Mouse (Mus musculus) B cell, adult 2 months (primary cell): ENCODE data around the gene Klhl6.

ENCODE experiments used
- DNase-seq, 2 experiments: peaks; one replicate each; pipeline ENCODE4 v3.0.0; 2022

The Klhl6 gene

GRCm38 (mm10) chr16:19968666-19969065 lies 14.2 kb downstream of the Klhl6 start:
- no peak for DNase-seq

GRCm38 (mm10) chr16:19967897-19968392 lies 14.9 kb downstream of the Klhl6 start:
- no peak for DNase-seq

- no peak for DNase-seq
Measured at GRCm38 (mm10) chr16:19966976-19967375, 15.9 kb downstream of the Klhl6 start.

- no peak for DNase-seq
Measured at GRCm38 (mm10) chr16:19966437-19966836, 16.4 kb downstream of the Klhl6 start.

GRCm38 (mm10) chr16:19962951-19963350 lies 19.9 kb downstream of the Klhl6 start:
- no peak for DNase-seq

GRCm38 (mm10) chr16:19961070-19961469 lies 21.8 kb downstream of the Klhl6 start:
- DNase-seq, result no peak

GRCm38 (mm10) chr16:19960407-19961058 lies 22.3 kb downstream of the Klhl6 start:
- DNase-seq, result no peak

- no peak for DNase-seq
Measured at GRCm38 (mm10) chr16:19957051-19957450, 25.8 kb downstream of the Klhl6 start.

- DNase-seq, result no peak
Measured at GRCm38 (mm10) chr16:19947336-19947735, 35.5 kb downstream of the Klhl6 start.

- DNase-seq, result no peak
Measured at GRCm38 (mm10) chr16:19946578-19947298, 36.1 kb downstream of the Klhl6 start.

- DNase-seq, result no peak
Measured at GRCm38 (mm10) chr16:19920823-19921222, 62.0 kb downstream of the Klhl6 start.

- no peak for DNase-seq
Measured at GRCm38 (mm10) chr16:19918286-19918685, 64.6 kb downstream of the Klhl6 start.

- no peak for DNase-seq
Measured at GRCm38 (mm10) chr16:19912582-19912981, 70.3 kb downstream of the Klhl6 start.

GRCm38 (mm10) chr16:19908291-19908690 lies 74.5 kb downstream of the Klhl6 start:
- DNase-seq, result peak; percentile 11 to 12

GRCm38 (mm10) chr16:19907103-19907502 lies 75.7 kb downstream of the Klhl6 start:
- peak; percentile 75 to 77 for DNase-seq

- no peak for DNase-seq
Measured at GRCm38 (mm10) chr16:19904734-19905479, 77.9 kb downstream of the Klhl6 start.

GRCm38 (mm10) chr16:19903792-19904191 lies 79.0 kb downstream of the Klhl6 start:
- no peak for DNase-seq
